Mouse (Mus musculus) E14TG2a.4 (cell line): ENCODE data around the gene Gm20388.

ENCODE experiments used
- CTCF ChIP-seq: conservative IDR thresholded peaks from 2 replicates; pipeline ENCODE4 v1.5.1; 2014; ENCODE audit warnings: low read length
- NANOG ChIP-seq: IDR thresholded peaks from 2 replicates; pipeline ENCODE4 v1.6.1; 2014; ENCODE audit warnings: borderline replicate concordance, low read length, mixed read lengths

GRCm38 (mm10) chr8:121078721-121079120 is 1168.1 kb downstream of the Gm20388 start:
- TF ChIP-seq CTCF (no peak), NANOG (no peak)
